Mouse (Mus musculus) heart, adult 8-10 months (tissue): ENCODE results near the gene Gsdmc3. TPM values are rescaled to one million over a fixed set of nuclear protein-coding genes. Genes with fewer than 3 reads are reported as not detected.
"Not testable (repeated sequence)": the region's sequence is repeated elsewhere in the genome, so short reads cannot be mapped to it uniquely, and the experiment has no call there.

Experiments
- DNase-seq: peaks from one replicate; pipeline ENCODE4 v3.0.0; 2022; ENCODE audit warnings: low spot score
- total RNA-seq, 4 experiments: library from RNA; stranded (reverse); gene quantifications; 2 replicates each; pipeline ENCODE4 v1.2.4; 2022

The Gsdmc3 gene
- not detected for total RNA-seq

GRCm38 (mm10) chr15:63878458-63878857, at the start of gene Gsdmc3:
Gene Gsdmc3 (minus strand): TSS chr15:63878558.
- DNase-seq: not testable (repeated sequence)

- no peak for DNase-seq
These were observed 47.8 kb upstream of the Gsdmc3 start for GRCm38 (mm10) chr15:63926201-63926600.

GRCm38 (mm10) chr15:63924484-63924883, 46.1 kb upstream of the Gsdmc3 start:
- no peak for DNase-seq

GRCm38 (mm10) chr15:63921618-63922017, 43.3 kb upstream of the Gsdmc3 start:
- not testable (repeated sequence) for DNase-seq

- DNase-seq: not testable (repeated sequence)
These were observed 41.4 kb upstream of the Gsdmc3 start for GRCm38 (mm10) chr15:63919728-63920127.

GRCm38 (mm10) chr15:63916584-63916983, 38.2 kb upstream of the Gsdmc3 start:
- DNase-seq: not testable (repeated sequence)

GRCm38 (mm10) chr15:63912197-63912596, 33.8 kb upstream of the Gsdmc3 start, which contains the start of gene Gsdmc4:
Gene Gsdmc4 (minus strand): TSS chr15:63912297.
- not testable (repeated sequence) for DNase-seq

- DNase-seq: not testable (repeated sequence)
These were observed 31.5 kb upstream of the Gsdmc3 start for GRCm38 (mm10) chr15:63909896-63910295.

- peak; percentile 3 for DNase-seq
These were observed 17.4 kb upstream of the Gsdmc3 start for GRCm38 (mm10) chr15:63895560-63896353.

GRCm38 (mm10) chr15:63888440-63888839, 10.1 kb upstream of the Gsdmc3 start:
- not testable (repeated sequence) for DNase-seq

- DNase-seq: not testable (repeated sequence)
These were observed 9.6 kb upstream of the Gsdmc3 start for GRCm38 (mm10) chr15:63887949-63888348.

- not testable (repeated sequence) for DNase-seq
These were observed 2.2 kb downstream of the Gsdmc3 start for GRCm38 (mm10) chr15:63876160-63876559.

- not testable (repeated sequence) for DNase-seq
These were observed 16.4 kb downstream of the Gsdmc3 start for GRCm38 (mm10) chr15:63861965-63862364.

Other genes with a start within 250 kb of the Gsdmc3 start
- not detected for gene Gsdmc2, start 33.4 kb downstream of the Gsdmc3 start, total RNA-seq
- gene Gsdmc4, start 33.7 kb upstream of the Gsdmc3 start, total RNA-seq: not detected
- 10 to 100 TPM; 18.1 to 26.6 (median 22.1) TPM for gene Fam49b, start 181.9 kb upstream of the Gsdmc3 start, total RNA-seq